Mouse (Mus musculus) c-Kit-positive CD71-positive TER-119-positive erythroid progenitor cells, embryonic 14.5 days (primary cell): ENCODE measurements around the gene Col12a1.
"Not testable (repeated sequence)": the region's sequence is repeated elsewhere in the genome, so short reads cannot be mapped to it uniquely, and the experiment has no call there.

Experiments
- DNase-seq: peaks from one replicate; pipeline ENCODE4 v3.0.0-alpha.2; 2013; ENCODE audit warnings: low spot score

Col12a1 gene

GRCm38 (mm10) chr9:79689771-79690535 lies 28.7 kb downstream of the Col12a1 start:
- DNase-seq, result no peak

GRCm38 (mm10) chr9:79689342-79689741 lies 29.3 kb downstream of the Col12a1 start:
- no peak for DNase-seq

- DNase-seq, result no peak
Observed at GRCm38 (mm10) chr9:79687227-79687626, 31.4 kb downstream of the Col12a1 start.

- no peak for DNase-seq
Observed at GRCm38 (mm10) chr9:79686049-79686448, 32.6 kb downstream of the Col12a1 start.

- no peak for DNase-seq
Observed at GRCm38 (mm10) chr9:79680453-79681240, 38.0 kb downstream of the Col12a1 start.

- DNase-seq, result not testable (repeated sequence)
Observed at GRCm38 (mm10) chr9:79668806-79669205, 49.8 kb downstream of the Col12a1 start.

GRCm38 (mm10) chr9:79653327-79654150 lies 65.1 kb downstream of the Col12a1 start:
- DNase-seq, result no peak

GRCm38 (mm10) chr9:79648587-79648986 lies 70.0 kb downstream of the Col12a1 start:
- DNase-seq, result no peak

- DNase-seq, result no peak
Observed at GRCm38 (mm10) chr9:79645757-79646156, 72.9 kb downstream of the Col12a1 start.

GRCm38 (mm10) chr9:79639430-79640090 lies 79.1 kb downstream of the Col12a1 start:
- no peak for DNase-seq

GRCm38 (mm10) chr9:79637879-79638278 lies 80.8 kb downstream of the Col12a1 start:
- no peak for DNase-seq

- no peak for DNase-seq
Observed at GRCm38 (mm10) chr9:79634076-79634475, 84.6 kb downstream of the Col12a1 start.

GRCm38 (mm10) chr9:79631186-79631585 lies 87.4 kb downstream of the Col12a1 start:
- no peak for DNase-seq

GRCm38 (mm10) chr9:79618839-79619597 lies 99.6 kb downstream of the Col12a1 start:
- DNase-seq, result no peak

GRCm38 (mm10) chr9:79617336-79617735 lies 101.3 kb downstream of the Col12a1 start:
- DNase-seq, result no peak

- DNase-seq, result no peak
Observed at GRCm38 (mm10) chr9:79616040-79616439, 102.6 kb downstream of the Col12a1 start.

GRCm38 (mm10) chr9:79610286-79610685 lies 108.3 kb downstream of the Col12a1 start:
- DNase-seq, result no peak

- DNase-seq, result no peak
Observed at GRCm38 (mm10) chr9:79609661-79610060, 109.0 kb downstream of the Col12a1 start.

- DNase-seq, result no peak
Observed at GRCm38 (mm10) chr9:79608795-79609194, 109.8 kb downstream of the Col12a1 start.

GRCm38 (mm10) chr9:79608062-79608531 lies 110.5 kb downstream of the Col12a1 start:
- no peak for DNase-seq

- no peak for DNase-seq
Observed at GRCm38 (mm10) chr9:79606122-79606521, 112.5 kb downstream of the Col12a1 start.
